Mouse (Mus musculus): ENCODE results near the gene Clic3.

The Clic3 gene

GRCm38 (mm10) chr2:25442682-25443081 lies 14.0 kb upstream of the Clic3 start:
- no peak for DNase-seq

GRCm38 (mm10) chr2:25450853-25451647 lies 5.6 kb upstream of the Clic3 start:
- DNase-seq: peak in 1 of 2 experiments; percentile 61

- no peak for DNase-seq
These were observed 3.7 kb upstream of the Clic3 start for GRCm38 (mm10) chr2:25452951-25453350.

GRCm38 (mm10) chr2:25457022-25457896 lies 621 bp downstream of the Clic3 start:
- DNase-seq: no peak

- DNase-seq: peak; percentile 31 to 61
These were observed 2.3 kb downstream of the Clic3 start for GRCm38 (mm10) chr2:25458911-25459310.

GRCm38 (mm10) chr2:25460135-25460534 lies 3.5 kb downstream of the Clic3 start:
- DNase-seq: peak; percentile 28 to 60

GRCm38 (mm10) chr2:25460551-25461309 lies 4.1 kb downstream of the Clic3 start, which contains the start of gene Paxx:
Paxx (minus strand) TSS chr2:25461094.
- DNase-seq: peak; percentile 96 to 98

GRCm38 (mm10) chr2:25461407-25461806 lies 4.8 kb downstream of the Clic3 start:
- no peak for DNase-seq

GRCm38 (mm10) chr2:25463630-25464029 lies 7.0 kb downstream of the Clic3 start:
- no peak for DNase-seq

- no peak for DNase-seq
These were observed 8.6 kb downstream of the Clic3 start for GRCm38 (mm10) chr2:25465256-25465655.

GRCm38 (mm10) chr2:25465816-25466635 lies 9.4 kb downstream of the Clic3 start:
- DNase-seq: no peak

GRCm38 (mm10) chr2:25467606-25468303 lies 11.1 kb downstream of the Clic3 start:
- no peak for DNase-seq

- DNase-seq: peak; percentile 60 to 79
These were observed 12.6 kb downstream of the Clic3 start for GRCm38 (mm10) chr2:25468962-25469915.

- DNase-seq: no peak
These were observed 13.3 kb downstream of the Clic3 start, which contains the start of gene Ptgds for GRCm38 (mm10) chr2:25469969-25470368. Ptgds (minus strand) TSS chr2:25470046.

- DNase-seq: no peak
These were observed 15.9 kb downstream of the Clic3 start for GRCm38 (mm10) chr2:25472550-25472949.

GRCm38 (mm10) chr2:25477541-25477940 lies 20.9 kb downstream of the Clic3 start:
- no peak for DNase-seq

GRCm38 (mm10) chr2:25477967-25478675 lies 21.5 kb downstream of the Clic3 start:
- DNase-seq: peak; percentile 43 to 85

GRCm38 (mm10) chr2:25479551-25480311 lies 23.1 kb downstream of the Clic3 start:
- DNase-seq: no peak

GRCm38 (mm10) chr2:25480541-25480940 lies 23.9 kb downstream of the Clic3 start:
- no peak for DNase-seq
